Mouse (Mus musculus) heart, postnatal 14 days (tissue): Measurements from ENCODE around the gene Ap5z1. TPM values are rescaled to one million over a fixed set of nuclear protein-coding genes. Genes with fewer than 3 reads are reported as not detected.

ENCODE experiments used
- DNase-seq, 2 experiments: peaks; one replicate each; pipeline ENCODE4 v3.0.0; 2021 to 2022
- intact Hi-C: fragments of 180-260 bp; cut with DNase I; formaldehyde crosslinking; loops from one replicate; pipeline ENCODE4 v1.15.1; 2025
- total RNA-seq, 2 experiments: library from RNA; stranded (reverse); gene quantifications; 2 replicates each; pipeline ENCODE4 v1.2.3; 2021

Ap5z1 gene
- total RNA-seq, 2 experiments from 2014 or later = 5.9 to 8.7 TPM

DNA sequence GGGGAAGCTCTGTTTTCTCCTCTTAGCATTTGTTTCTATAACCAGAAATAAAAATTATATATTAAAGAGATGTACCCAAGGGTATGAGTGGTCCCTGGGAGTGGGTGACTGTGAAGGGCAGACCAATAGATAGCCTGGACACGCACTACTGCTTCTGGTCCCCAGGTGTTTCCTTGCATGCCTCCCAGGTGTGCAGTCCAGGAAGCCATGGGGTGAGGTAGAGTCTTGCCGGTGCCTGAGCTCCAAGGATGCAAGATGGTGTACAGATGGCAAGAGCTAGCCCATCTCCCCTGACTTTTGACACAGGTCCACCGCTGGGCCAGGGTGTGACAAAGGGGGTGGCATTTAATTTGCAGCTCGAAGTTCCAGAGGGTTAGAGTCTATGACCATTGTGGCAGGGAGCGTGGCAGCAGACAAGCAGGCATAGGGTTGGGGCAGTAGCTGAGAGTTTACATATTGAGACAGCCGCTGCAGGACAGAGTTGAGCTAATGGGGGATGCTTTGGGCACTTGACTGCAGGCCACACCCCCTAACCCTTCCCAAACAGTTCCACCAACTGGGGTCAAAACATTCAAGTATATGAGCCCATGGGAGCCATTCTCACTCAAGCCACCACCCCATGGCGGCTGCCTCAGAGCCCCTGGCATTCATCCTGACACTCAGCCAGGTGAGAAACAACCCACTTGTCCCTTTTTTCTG is 1.7 kb upstream of the Ap5z1 start:
- intact Hi-C loops = no loop called here
- DNase-seq = no peak

DNA sequence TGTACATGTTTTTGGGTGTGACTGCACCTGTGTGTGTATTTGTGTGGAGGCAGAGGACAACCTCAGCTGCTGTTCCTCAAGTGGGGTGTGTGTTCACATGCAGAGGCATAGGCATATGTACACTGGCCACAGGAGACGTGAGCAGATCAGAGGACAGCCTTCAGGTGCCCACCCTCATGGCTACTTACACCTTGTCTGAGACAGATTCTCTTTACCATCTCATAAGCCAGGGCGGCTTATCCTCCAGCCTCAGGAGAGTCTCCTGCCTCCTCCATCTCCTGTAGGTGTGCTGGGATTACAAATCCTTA is 1.1 kb upstream of the Ap5z1 start:
- intact Hi-C loops = no loop called here
- DNase-seq = no peak

DNA sequence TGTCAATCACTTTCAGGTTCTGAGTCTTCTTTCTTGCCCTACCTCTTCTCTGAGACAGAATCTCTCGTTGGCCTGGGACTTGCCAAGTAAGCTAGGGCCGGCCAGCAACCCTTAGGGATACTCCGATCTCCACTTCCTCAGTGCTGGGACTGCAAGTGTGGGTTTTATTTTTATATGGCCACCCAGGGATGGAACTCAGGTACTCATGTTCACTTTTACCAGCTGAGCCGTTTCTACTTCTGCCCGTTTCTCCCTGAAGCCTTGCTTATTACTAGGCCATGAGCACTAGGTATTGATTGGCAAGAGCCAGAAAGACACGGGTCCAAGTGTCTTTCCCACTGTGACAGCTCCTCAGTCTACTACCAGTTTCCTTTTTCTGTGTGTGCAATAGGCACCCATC is 733 bp upstream of the Ap5z1 start:
- intact Hi-C loops = no loop called here
- DNase-seq = no peak

GRCm38 (mm10) chr5:142468375-142468774 is 4.6 kb downstream of the Ap5z1 start:
- no peak for DNase-seq
- intact Hi-C loops = no loop called here

GRCm38 (mm10) chr5:142469796-142470195 is 6.1 kb downstream of the Ap5z1 start:
- intact Hi-C loops = no loop called here
- peak; percentile 28 to 61 for DNase-seq

GRCm38 (mm10) chr5:142473696-142474095 is 10.0 kb downstream of the Ap5z1 start:
- DNase-seq = no peak
- intact Hi-C loops = no loop called here

GRCm38 (mm10) chr5:142475669-142476068 is 11.9 kb downstream of the Ap5z1 start:
- intact Hi-C loops = loop anchor here (5.0 kb wide), 1 partner anchor 242 kb away; no protein-coding TSS in a partner anchor
- DNase-seq = no peak

DNA sequence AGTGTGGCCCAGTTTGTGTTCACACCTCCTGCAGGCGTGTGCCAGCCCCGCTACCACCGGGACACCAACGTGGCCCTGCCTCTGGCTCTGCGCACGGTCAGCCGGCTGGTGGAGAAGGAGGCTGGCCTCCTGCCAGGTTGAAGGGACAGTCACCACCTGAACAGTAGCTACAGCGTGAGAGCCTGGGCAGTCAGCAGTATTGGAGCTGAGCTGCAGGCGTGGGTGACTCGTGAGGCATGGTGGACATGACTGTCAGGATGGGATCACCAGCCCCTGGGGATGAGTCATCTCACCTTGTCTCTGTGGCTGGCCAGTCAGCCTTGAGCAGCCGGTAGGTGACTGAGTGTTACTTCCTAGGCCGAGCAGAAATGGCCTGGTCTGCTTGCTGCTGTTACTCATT is 13.6 kb downstream of the Ap5z1 start:
- peak; percentile 31 to 32 for DNase-seq
- intact Hi-C loops = loop anchor here (5.0 kb wide), 1 partner anchor 240 kb away; no protein-coding TSS in a partner anchor

DNA sequence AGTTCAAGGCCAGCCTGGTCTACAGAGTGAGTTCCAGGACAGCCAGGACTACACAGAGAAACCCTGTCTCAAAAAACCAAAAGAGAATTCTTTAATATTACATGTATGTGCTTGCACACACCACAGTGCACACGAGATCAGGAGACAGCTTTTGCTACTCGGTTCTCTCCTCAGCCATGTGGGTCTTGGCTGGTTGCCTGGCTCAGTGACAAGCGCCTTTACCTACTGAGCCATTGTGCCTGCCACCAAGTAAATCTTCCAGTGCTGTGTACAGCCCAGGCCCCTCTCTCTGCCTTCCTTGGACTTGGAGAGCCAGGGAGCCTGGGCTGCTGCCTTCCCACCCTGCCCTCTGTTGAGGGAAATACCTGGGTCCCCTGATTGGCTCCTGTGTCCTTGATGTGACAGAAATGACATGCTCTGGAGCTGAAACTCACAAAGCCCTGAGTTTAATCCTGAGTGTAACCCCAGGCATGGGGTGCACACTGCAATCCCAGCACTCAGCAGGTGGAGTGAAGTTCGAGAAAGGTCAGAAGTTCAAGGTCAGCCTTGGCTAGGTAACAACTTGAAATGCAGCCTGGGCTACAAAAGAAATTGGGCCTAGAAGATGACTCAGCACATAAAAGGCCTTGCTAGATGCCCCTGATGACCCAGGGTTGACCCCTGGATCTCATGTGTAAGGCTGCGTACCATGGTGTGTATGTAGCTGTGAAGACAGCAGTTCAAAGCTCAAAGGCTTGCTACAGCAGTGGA is 14.3 kb downstream of the Ap5z1 start:
- DNase-seq = no peak
- intact Hi-C loops = loop anchor here (2.0 to 5.0 kb wide), 3 partner anchors 75 to 239 kb away; no protein-coding TSS in a partner anchor

- peak; percentile 86 to 90 for DNase-seq
- intact Hi-C loops = loop anchor here (2.0 to 5.0 kb wide), 3 partner anchors 74 to 238 kb away; no protein-coding TSS in a partner anchor
These were observed 15.2 kb downstream of the Ap5z1 start for GRCm38 (mm10) chr5:142478829-142479435.

- intact Hi-C loops = no loop called here
- no peak for DNase-seq
These were observed 18.8 kb downstream of the Ap5z1 start for GRCm38 (mm10) chr5:142482512-142482911.

- no peak for DNase-seq
- intact Hi-C loops = no loop called here
These were observed 19.8 kb downstream of the Ap5z1 start for GRCm38 (mm10) chr5:142483581-142483980.

DNA sequence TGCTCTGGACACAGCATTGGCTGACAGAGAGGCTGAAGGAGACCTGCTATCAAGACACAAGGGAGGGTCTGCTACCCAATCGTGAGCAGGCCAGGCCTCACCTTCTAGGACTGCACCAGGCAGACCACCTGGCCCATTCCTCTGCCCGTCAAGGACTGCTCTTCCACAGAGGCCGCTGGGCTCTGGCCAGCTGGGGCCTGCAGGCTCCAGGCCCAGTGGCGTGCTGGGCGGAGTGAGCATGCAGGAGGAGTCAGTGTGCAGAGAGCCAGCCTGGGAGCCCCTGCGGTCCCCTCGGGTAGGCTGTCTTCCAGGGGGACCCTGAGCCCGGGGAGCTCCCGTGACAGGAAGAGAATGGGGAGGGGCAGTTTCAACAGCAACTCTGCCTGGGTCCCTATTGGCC is 22.9 kb downstream of the Ap5z1 start:
- no peak for DNase-seq
- intact Hi-C loops = no loop called here

DNA sequence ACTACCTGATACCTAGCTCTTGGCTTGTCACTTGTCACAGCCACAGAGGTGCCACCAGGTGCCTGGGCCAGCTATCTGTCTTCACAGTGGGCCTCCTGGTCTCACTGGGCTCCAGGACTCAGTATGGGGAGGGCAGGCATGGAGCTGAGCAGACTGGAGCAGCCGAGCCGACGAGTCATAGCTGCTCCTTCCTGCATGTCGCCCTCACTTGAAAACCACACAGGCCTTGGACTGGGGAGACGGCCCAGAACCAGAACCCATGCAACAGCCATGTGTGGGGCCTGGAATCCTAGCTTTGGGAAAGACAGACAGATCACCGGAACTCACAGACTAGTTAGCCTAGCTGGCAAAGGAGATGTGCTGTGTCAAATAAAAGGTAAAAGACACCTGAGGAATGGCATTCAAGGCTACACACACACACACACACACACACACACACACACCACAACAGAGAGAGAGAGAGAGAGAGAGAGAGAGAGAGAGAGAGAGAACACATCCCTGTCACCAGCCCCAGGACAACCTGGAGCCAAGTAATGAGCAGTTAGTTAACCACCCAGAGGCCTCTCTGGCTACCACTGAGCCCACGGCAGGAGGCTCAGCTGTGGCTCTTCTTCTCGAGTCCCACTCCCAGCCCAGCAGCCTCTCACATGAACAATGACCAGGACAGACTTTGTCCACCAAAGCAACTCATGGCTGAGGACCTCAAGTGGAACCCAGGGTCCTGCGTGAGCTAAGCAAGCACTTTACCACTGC is 26.4 kb downstream of the Ap5z1 start:
- intact Hi-C loops = no loop called here
- DNase-seq = no peak

DNA sequence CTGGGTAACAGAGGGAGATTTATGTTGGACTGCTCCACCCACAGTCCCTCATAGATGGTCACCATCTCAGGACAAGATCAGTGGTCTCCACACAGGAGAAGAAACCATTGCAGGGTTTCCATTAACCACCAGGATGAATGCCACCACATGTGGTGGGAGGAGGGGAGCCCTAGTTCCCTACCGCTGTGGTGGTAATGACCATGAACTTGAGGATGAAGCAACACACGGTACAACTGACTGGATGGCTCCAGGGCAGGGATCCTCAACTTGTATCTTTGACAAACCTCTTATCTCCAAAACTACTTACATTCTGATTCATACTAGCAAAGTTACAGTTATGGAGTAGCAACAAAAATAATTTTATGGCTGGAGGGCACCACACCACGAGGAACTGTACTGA is 29.6 kb downstream of the Ap5z1 start:
- intact Hi-C loops = no loop called here
- DNase-seq = no peak

DNA sequence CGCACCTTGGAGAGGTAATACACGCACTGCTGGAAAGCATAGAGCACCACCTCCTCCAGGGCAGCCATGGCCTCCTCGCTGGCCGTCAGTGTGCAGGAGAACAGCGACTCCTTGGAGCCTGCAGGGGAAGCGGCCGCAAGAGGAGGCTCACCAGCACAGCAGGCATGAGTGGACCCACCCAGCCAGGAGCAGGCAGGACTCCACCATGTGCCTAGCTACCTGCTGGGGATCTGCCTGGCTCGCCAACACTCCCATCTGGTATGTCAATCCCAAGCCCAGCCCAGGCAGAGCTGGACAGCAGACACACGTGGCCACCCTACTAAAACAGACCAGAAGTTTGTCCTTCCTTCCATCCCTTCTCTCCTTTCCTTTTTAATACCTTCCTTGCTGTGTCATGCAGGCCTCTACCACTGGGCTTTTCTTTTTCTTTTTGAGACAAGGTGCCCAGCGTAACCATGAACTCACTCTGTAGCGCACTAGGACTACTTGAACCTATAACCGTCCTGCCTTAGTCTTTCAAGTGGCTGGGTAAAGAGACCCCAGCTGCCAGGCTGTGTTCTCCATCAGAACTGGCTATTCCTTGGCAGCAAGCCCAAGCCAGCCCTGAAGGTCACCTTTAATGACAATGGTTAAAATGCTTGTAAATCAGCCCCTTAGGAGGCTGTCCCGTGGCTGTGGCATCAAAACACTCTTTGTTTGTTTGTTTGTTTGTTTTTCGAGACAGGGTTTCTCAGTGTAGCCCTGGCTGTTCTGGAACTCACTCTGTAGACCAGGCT is 31.8 kb downstream of the Ap5z1 start:
- no peak for DNase-seq
- intact Hi-C loops = no loop called here

DNA sequence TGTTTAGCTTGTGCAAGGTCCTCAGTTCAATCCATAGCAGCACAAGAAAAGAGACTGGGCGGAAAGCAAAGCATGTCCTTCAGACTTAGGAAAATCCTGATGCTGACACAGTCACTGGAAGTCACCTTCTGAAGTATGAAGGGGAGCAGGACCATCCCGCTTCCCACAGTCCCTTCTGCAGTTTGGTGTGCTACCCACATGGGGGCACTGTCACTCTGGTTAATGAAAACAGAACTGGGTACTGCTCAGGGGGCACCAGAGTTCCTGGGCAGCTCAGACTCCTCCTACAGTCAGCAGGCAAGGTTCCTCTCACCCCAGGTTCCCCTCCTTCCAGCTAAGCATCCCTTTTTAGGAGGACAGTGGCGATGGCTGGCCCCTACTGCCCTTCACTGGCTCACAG is 35.2 kb downstream of the Ap5z1 start:
- intact Hi-C loops = loop anchor here (1.0 kb wide), 1 partner anchor 53 kb away; no protein-coding TSS in a partner anchor
- DNase-seq = peak; percentile 34 to 58

DNA sequence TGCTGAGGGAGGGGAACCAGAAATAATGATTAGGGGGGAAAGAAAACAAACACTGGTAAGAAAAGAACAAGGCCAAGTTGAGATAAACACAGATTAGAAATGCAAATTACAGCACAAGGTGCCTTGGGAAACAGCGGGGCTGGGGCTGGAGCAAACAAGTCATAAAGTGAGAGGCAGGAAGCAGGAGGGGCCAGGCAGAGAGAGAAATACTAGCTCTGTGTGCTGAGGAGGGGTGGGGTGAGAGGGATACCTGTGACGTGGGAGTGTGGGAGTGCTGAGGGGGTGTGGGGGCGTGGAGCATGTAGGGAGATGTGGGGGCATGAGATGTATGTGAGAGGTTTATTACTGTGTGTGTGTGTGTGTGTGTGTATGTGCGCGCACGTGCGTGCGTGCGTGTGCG is 37.2 kb downstream of the Ap5z1 start:
- intact Hi-C loops = loop anchor here (5.0 kb wide), 2 partner anchors 116 to 216 kb away; no protein-coding TSS in a partner anchor
- no peak for DNase-seq

DNA sequence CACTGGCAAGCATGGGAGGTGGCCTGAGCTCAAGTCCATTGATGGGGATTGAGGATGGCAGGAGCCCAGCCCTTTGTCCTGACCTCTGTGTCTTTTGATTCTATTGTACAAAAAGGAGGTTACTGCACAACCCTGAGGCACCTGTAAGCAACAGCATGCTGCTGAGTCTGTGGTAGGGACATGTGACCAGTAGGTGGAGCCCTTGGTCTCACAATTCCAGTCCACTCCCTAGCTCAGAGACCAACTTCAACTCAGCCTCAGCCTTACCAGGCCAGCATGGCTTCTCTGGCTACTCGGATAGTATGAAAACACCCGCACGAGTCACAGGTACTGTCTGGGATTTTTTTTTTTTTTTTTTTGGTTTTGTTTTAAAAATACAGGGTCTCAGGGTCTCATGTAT is 38.7 kb downstream of the Ap5z1 start:
- peak; percentile 77 to 83 for DNase-seq
- intact Hi-C loops = loop anchor here (5.0 kb wide), 2 partner anchors 115 to 215 kb away; no protein-coding TSS in a partner anchor

DNA sequence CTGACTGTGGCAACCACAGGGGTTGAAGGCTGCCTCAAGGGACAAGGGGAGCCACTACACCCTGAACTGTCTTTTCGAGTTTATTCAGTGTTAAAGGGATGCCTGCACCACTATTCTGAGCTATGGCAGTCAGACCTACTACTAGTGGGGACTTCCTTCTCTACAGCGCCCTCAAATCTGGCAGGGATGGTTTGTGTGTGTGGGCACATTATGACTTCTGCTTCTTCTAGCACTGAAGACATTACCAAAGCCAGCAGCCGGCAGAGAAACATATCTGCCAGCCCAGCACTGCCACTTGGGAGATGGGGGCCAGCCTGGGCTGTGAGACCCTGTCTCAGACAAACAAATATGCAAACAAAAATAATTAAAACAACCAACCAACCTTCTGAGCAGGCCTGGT is 40.4 kb downstream of the Ap5z1 start:
- no peak for DNase-seq
- intact Hi-C loops = loop anchor here (5.0 kb wide), 2 partner anchors 113 to 213 kb away; no protein-coding TSS in a partner anchor
